Mouse (Mus musculus) liver, embryonic 14.5 days (tissue): ENCODE measurements around the gene Tph1.

Experiments
- CTCF ChIP-seq: IDR thresholded peaks from 2 replicates; pipeline ENCODE4 v1.5.1; 2016; ENCODE audit warnings: antibody characterized with exemption, low read depth, control low read depth
- EP300 ChIP-seq: IDR thresholded peaks from 2 replicates; pipeline ENCODE4 v1.6.1; 2016; ENCODE audit warnings: antibody characterized with exemption, low read depth

- TF ChIP-seq EP300 (no peak), CTCF (no peak)
Measured at GRCm38 (mm10) chr7:46612421-46612937, 59.9 kb downstream of the Tph1 start.
